Mouse (Mus musculus) gastrocnemius, adult 2 months (tissue): ENCODE data around the gene Chn1. TPM values are rescaled to one million over a fixed set of nuclear protein-coding genes. Genes with fewer than 3 reads are reported as not detected.

Experiments used
- DNase-seq: peaks from one replicate; pipeline ENCODE4 v3.0.0; 2022
- H3K27ac ChIP-seq: fragments of 200-600 bp; 2 replicates; pipeline ENCODE4 v1.8.1; 2022; ENCODE audit warnings: mild to moderate bottlenecking
- H3K4me3 ChIP-seq: fragments of 200-600 bp; 2 replicates; pipeline ENCODE4 v1.8.1; 2022; ENCODE audit warnings: mild to moderate bottlenecking, moderate library complexity
- CTCF ChIP-seq: fragments of 200-600 bp; IDR thresholded peaks from 2 replicates; pipeline ENCODE4 v1.8.1; 2022; ENCODE audit warnings: antibody characterized with exemption, mild to moderate bottlenecking, moderate library complexity
- intact Hi-C: fragments of 180-260 bp; cut with DNase I; formaldehyde crosslinking; loops from one replicate; pipeline ENCODE4 v1.15.1; 2025
- total RNA-seq, 2 experiments: library from RNA; stranded (reverse); gene quantifications; 2 replicates each; pipeline ENCODE4 v1.2.3; 2021

The Chn1 gene
- total RNA-seq, 2 experiments from 2014 or later, result 2.3 to 4.9 TPM

DNA sequence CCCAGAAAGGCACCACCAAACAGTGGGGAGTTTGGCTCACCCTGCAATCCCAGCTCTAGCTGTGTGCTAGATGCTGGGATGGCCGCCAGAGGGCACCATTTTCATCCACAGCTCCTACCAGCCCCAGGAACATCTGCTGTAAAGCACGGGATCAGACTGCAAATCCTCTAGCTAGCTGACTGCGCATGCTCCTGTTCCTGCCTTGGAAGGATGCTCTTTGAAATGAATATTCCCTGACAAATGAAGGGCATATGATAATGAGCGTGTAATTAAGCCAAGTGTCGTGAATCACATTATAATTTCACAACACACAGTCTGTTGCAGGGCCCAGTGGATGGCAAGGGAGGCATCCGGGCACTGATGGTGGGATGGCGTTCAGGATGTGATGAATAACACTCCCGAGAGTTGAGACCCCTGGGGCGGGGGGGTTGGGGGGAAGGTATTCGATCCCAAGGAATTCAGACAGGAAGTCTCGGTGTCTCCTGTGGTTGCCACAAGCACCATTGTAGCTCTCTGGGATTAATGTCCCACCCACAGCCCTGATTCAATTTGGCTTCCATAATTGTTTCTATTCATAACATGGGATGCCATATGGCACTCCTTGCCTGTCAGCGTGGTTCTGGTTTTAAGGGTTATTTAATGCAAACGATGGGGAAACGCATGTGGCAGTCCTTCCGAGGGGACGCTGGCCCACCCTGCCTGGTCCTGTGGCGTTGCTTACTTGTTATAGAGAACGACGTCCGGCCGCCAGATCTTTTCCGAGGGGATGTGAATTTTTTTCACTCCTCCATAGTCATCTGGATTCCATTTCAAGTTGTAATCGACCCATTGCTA, 202.4 kb downstream of the Chn1 start:
- intact Hi-C loops, result loop anchor here (10.0 kb wide), 1 partner anchor 342 kb away; the partner anchor contains the start of gene Atp5g3
- peak; percentile 81 for DNase-seq
- Histone ChIP-seq H3K4me3 (no peak overlapping the region), H3K27ac (no peak overlapping the region)
- peak; percentile 92; the same call in 1 of the 2 replicates for TF ChIP-seq CTCF

GRCm38 (mm10) chr2:73571901-73572300, 203.2 kb downstream of the Chn1 start:
- no peak for TF ChIP-seq CTCF
- H3K4me3 ChIP-seq, result no peak overlapping the region
- no peak overlapping the region for H3K27ac ChIP-seq
- intact Hi-C loops, result loop anchor here (10.0 kb wide), 1 partner anchor 343 kb away; the partner anchor contains the start of gene Atp5g3
- no peak for DNase-seq

- Histone ChIP-seq H3K27ac (no peak overlapping the region), H3K4me3 (no peak overlapping the region)
- intact Hi-C loops, result loop anchor here (10.0 kb wide), 1 partner anchor 343 kb away; the partner anchor contains the start of gene Atp5g3
- DNase-seq, result no peak
- TF ChIP-seq CTCF, result no peak
Measured at GRCm38 (mm10) chr2:73571304-73571703, 203.8 kb downstream of the Chn1 start.

DNA sequence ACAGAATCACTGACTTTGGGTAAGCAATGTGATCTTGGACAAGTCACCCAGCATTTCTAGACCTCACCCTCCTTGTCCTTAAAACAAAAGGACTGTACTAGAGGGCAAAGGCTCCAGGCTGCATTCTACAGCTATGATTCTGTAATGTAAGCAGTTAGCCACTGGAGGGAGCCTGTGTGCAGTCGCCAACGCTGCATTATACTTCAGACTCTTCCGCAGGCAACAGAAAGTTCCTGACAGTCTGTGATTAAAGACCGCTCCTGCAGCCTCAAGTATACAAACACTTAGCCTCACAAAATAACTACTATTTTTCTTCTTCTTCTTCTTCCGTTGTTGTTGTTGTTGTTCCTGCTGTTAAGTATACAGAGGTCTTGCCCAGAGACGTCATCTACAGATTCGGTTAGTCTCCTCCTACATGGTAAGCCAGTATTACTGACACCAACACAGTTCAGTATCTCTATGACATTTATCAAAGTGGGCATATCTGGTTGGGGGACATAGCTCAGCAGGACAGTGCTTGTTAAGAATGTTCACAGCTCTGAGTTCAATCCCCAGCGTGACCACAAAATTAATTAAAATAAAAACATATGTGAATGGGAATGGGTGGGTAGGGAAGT, 208.0 kb downstream of the Chn1 start:
- H3K27ac ChIP-seq, result peak overlapping the region; percentile 44; the same call in 1 of the 2 replicates
- peak; percentile 41 for DNase-seq
- peak overlapping the region; percentile 68 for H3K4me3 ChIP-seq
- TF ChIP-seq CTCF, result peak; percentile 89
- intact Hi-C loops, result no loop called here

- DNase-seq, result no peak
Measured at GRCm38 (mm10) chr2:73566162-73566561, 209.0 kb downstream of the Chn1 start.

GRCm38 (mm10) chr2:73563690-73564089, 211.5 kb downstream of the Chn1 start:
- no peak for DNase-seq
- Histone ChIP-seq H3K4me3 (no peak overlapping the region), H3K27ac (no peak overlapping the region)
- TF ChIP-seq CTCF, result no peak
- intact Hi-C loops, result no loop called here

More at GRCm38 (mm10) chr2:73566162-73566561, 209.0 kb downstream of the Chn1 start:
- Histone ChIP-seq H3K4me3 (no peak overlapping the region), H3K27ac (no peak overlapping the region)
- intact Hi-C loops, result no loop called here
- peak; percentile 51 for TF ChIP-seq CTCF

DNA sequence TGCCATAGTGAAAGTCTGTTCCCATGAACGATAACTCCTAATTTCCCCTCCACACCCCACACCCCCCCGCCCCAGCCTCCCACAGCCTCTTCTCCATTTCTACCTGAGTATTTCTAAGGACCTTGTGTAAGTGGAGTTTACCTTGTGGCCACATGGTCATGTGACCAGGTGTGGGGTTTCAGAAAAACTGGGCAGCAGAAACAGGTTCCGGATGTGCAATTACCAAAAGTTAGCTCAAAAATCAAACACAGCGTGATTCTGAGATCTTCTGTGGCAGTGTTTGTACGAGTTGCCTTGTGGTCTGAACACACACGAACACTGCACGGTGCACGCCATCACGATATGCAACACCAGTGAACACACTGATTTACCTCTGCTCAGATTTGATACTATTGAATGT, 212.5 kb downstream of the Chn1 start:
- no peak overlapping the region for H3K27ac ChIP-seq
- TF ChIP-seq CTCF, result no peak
- DNase-seq, result no peak
- H3K4me3 ChIP-seq, result no peak overlapping the region
- intact Hi-C loops, result no loop called here

DNA sequence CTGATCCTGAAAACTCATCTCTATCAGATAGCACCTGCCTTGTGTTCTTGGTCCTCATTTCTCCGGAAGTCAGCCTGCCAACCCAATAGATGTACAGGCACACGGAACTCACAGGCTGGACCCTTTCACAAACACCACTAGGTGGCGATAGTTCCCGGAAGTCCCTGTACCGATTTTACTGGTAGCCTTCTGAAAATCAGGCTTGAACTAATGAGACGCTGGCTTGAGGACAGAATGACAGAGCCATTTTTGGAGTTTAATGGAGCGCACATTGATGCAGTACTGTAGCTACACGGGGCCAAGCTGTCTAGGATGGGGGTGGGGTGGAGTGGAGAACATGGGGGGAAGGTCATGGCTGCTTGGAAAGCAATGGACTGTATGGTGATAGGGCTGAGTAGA, 213.5 kb downstream of the Chn1 start:
- Histone ChIP-seq H3K27ac (no peak overlapping the region), H3K4me3 (peak overlapping the region; percentile 39)
- intact Hi-C loops, result no loop called here
- DNase-seq, result no peak
- peak; percentile 56 for TF ChIP-seq CTCF

DNA sequence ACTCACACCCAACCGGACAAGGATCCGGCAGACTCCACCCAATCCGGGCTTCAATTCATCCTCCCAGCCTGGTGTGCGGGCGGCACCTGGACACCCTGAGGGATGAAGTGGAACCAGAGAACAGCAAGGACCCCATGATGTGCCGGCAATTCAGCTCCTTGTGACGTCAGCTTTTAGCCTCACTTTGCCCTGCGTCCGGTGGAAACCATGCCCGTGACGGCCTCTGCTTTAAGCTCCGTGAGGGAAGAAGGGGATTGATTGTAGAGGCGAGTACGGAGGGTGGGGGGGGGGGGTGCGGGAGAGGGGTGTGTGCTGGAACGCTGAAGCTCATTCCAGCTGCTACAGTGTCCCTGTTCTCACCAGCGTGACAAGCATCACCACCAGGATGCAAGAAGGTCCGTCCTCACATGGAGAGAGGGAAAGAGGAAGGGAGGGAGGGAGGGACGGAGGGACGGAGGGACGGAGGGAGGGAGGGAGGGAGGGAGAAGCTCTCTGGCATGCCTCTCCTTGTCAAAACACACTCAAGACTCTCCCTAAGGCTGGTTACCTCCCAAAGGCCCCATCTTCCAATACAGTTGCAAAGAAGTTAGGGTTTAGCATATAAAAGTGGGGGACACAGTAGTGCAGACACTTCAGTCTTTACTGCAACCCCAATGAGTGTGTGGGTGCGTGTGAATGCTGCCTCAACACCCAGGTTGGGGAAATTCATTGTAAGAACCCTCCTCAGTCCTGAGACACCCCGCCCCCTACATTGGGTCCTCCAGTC, 214.1 kb downstream of the Chn1 start:
- TF ChIP-seq CTCF, result no peak
- DNase-seq, result no peak
- Histone ChIP-seq H3K4me3 (peak overlapping the region; percentile 46), H3K27ac (no peak overlapping the region)
- intact Hi-C loops, result no loop called here

Other genes with a start within 250 kb of the Chn1 start
- 10 to 100 TPM in 1 of 2 experiments, 1 to 10 TPM in 1; 7.0 to 11.7 TPM for gene Wipf1, start 245.6 kb downstream of the Chn1 start, total RNA-seq
- 1 to 10 TPM; 4.5 to 6.2 TPM for gene Chrna1, start 195.0 kb downstream of the Chn1 start, total RNA-seq
- gene Atf2, start 117.3 kb upstream of the Chn1 start, total RNA-seq, result 10 to 100 TPM; 25.2 to 27.5 TPM
- gene Atp5g3, start 136.0 kb upstream of the Chn1 start, total RNA-seq, result 1,000 to 10,000 TPM in 1 of 2 experiments, 100 to 1,000 TPM in 1; 956 to 1,535 TPM